Mouse (Mus musculus) liver, embryonic 14.5 days (tissue): Measurements from ENCODE around the gene Rin2. TPM values are rescaled to one million over a fixed set of nuclear protein-coding genes. Genes with fewer than 3 reads are reported as not detected.
A peak's percentile ranks its signal among the peaks of the same experiment; 100 is the strongest.

Experiments
- ATAC-seq: fragments of 200-750 bp; cut with Nextera tagmentation; 2 replicates; pipeline ENCODE4 v1.8.0; 2017; ENCODE audit warnings: moderate number of reproducible peaks, mild to moderate bottlenecking, moderate library complexity; ENCODE audit not compliant: insufficient read depth
- DNase-seq, 3 experiments: peaks; one replicate each; pipeline ENCODE4 v3.0.0-alpha.2; 2012 to 2013; ENCODE audit warnings: low read depth in 3 of 3, low spot score in 3 of 3
- H3K27ac ChIP-seq: fragments of 300-500 bp; sonication (generic); 2 replicates; pipeline ENCODE4 v1.5.1; 2014; ENCODE audit warnings: moderate library complexity, mild to moderate bottlenecking, control low read depth, inconsistent platforms
- H3K27me3 ChIP-seq: fragments of 300-500 bp; sonication (generic); 2 replicates; pipeline ENCODE4 v1.6.1; 2014; ENCODE audit warnings: mild to moderate bottlenecking, low read length, moderate library complexity; ENCODE audit not compliant: control insufficient read depth, insufficient read depth
- H3K36me3 ChIP-seq: fragments of 300-500 bp; sonication (generic); replicated peaks from 2 replicates; pipeline ENCODE4 v1.6.1; 2014; ENCODE audit warnings: low read depth; ENCODE audit not compliant: control insufficient read depth, insufficient read depth
- H3K4me1 ChIP-seq, 2 experiments: fragments of 200-500 bp in 1 of 2; fragments of 300-500 bp in 1 of 2; sonication (generic) in 1 of 2; replicated peaks; 2 replicates each; pipeline ENCODE4 v1.6.1; 2012 to 2014; ENCODE audit warnings: antibody characterized with exemption in 1 of 2, inconsistent platforms in 1 of 2, low read length in 1 of 2; ENCODE audit not compliant: control insufficient read depth in 2 of 2, insufficient read depth in 2 of 2
- H3K4me2 ChIP-seq: fragments of 300-500 bp; sonication (generic); 2 replicates; pipeline ENCODE4 v1.6.1; 2014; ENCODE audit warnings: low read depth, mild to moderate bottlenecking, control low read depth, moderate library complexity
- H3K4me3 ChIP-seq, 2 experiments: fragments of 200-500 bp in 1 of 2; fragments of 300-500 bp in 1 of 2; sonication (generic) in 1 of 2; 2 replicates each; pipeline ENCODE4 v1.5.1; 2012 to 2014; ENCODE audit warnings: low read depth in 2 of 2, low read length in 2 of 2, mild to moderate bottlenecking in 2 of 2, control low read depth in 1 of 2, inconsistent platforms in 1 of 2, moderate library complexity in 1 of 2; ENCODE audit not compliant: insufficient read depth in 1 of 2
- H3K9ac ChIP-seq: fragments of 300-500 bp; sonication (generic); replicated peaks from 2 replicates; pipeline ENCODE4 v1.6.1; 2014; ENCODE audit warnings: mild to moderate bottlenecking, control low read depth, moderate library complexity
- H3K9me3 ChIP-seq: fragments of 300-500 bp; sonication (generic); 2 replicates; pipeline ENCODE4 v1.6.1; 2016; ENCODE audit warnings: low read length, mixed read lengths; ENCODE audit not compliant: control insufficient read depth
- CTCF ChIP-seq: IDR thresholded peaks from 2 replicates; pipeline ENCODE4 v1.5.1; 2016; ENCODE audit warnings: antibody characterized with exemption, low read depth, control low read depth
- EP300 ChIP-seq: IDR thresholded peaks from 2 replicates; pipeline ENCODE4 v1.6.1; 2016; ENCODE audit warnings: antibody characterized with exemption, low read depth
- WGBS: fragments of 180-500 bp; shearing (Covaris S2); extraction: QIAGEN DNeasy Blood & Tissue Kit; methylation state at CpG from one replicate; pipeline ENCODE4 v1.1.7; 2014; ENCODE audit not compliant: insufficient replicate concordance; 5-methylcytosine and 5-hydroxymethylcytosine counted together
- polyA plus RNA-seq, 2 experiments: library from polyadenylated mRNA; depleted of rRNA in 1 of 2; stranded (reverse) in 1 of 2; unstranded in 1 of 2; fragments of >200 nt; fragmentation: Nextera tagmentation in 1 of 2; extraction: Ambion mirVana in 1 of 2; gene quantifications; 2 replicates each; pipeline versions ENCODE4 v1.2.1 to v1.2.3; 2012 to 2014

The Rin2 gene
- polyA plus RNA-seq (2012; rRNA removed) (0.67 and 1.1 TPM in 2 replicates), polyA plus RNA-seq (2014; fragmentation: Nextera tagmentation; extraction: Ambion mirVana) (1.7 and 1.9 TPM in 2 replicates)

GRCm38 (mm10) chr2:145675142-145675755 lies at the start of gene Rin2:
Gene Rin2, plus strand, starts transcription at chr2:145675215.
- WGBS: under 1% methylated on average over 33 of the region's 33 CpGs
- Histone ChIP-seq H3K27ac (no peak within 1 kb of the TSS), H3K9ac (no peak within 1 kb of the TSS)

DNA sequence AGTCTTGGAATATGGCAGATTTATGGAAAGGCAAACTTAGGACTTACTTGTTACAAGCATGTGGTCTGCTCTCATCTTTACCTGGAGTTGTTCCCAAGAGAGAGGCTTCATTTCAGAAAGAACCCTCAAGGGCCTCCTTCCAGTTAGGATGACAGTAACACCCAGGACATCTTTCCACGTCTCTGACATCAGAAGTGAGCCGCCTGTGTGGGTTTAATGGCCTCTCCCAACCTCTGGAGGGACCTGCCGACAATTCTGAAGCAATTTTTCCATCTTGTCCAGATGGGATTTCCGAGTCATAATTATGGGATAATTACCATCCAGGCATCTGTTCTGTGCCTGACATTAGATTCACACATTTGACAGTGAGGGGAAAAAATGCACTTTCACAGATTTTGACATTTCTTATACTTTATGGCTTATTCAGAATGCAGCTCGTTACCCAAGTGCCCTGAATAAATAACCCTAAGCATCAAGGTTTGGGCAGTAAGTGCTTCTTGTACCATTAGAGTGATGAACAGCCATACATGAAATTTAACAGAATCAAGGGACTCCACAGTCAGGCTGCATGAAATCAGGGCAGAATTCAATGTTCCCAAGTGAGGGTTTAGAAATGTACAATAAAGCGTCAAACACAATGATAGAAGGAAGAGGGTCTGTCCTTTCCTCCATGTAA lies 43.8 kb upstream of the Rin2 start:
- Histone ChIP-seq H3K27me3 (no peaks in the 10 kb centered on the region), H3K36me3 (no peaks in the 10 kb centered on the region), H3K9ac (no peak overlapping the region), H3K4me2 (no peak overlapping the region), H3K4me3 (no peak overlapping the region), H3K4me1 (no peaks in the 10 kb centered on the region), H3K9me3 (no peaks in the 10 kb centered on the region), H3K27ac (no peak overlapping the region)
- no peak for ATAC-seq
- TF ChIP-seq CTCF: no peak
- TF ChIP-seq EP300: no peak
- DNase-seq: no peak
- 64% methylated on average over 6 of the region's 6 CpGs for WGBS

More at GRCm38 (mm10) chr2:145675142-145675755, at the start of gene Rin2:
- Histone ChIP-seq H3K9me3 (no peaks in the 10 kb centered on the region), H3K4me1 (no peaks in the 10 kb centered on the region; a peak in 1 of 4 replicates), H3K4me2 (peak within 1 kb of the TSS; percentile 77), H3K27me3 (peaks cover 3% of the 10 kb centered on the region; the same call in 1 of the 2 replicates), H3K36me3 (no peaks in the 10 kb centered on the region), H3K4me3 (peak within 1 kb of the TSS; percentile 54 to 56)
- DNase-seq: peak in 2 of 3 experiments; percentile 7 to 22
- peak; percentile 60 for ATAC-seq
- TF ChIP-seq CTCF (no peak), EP300 (no peak)

DNA sequence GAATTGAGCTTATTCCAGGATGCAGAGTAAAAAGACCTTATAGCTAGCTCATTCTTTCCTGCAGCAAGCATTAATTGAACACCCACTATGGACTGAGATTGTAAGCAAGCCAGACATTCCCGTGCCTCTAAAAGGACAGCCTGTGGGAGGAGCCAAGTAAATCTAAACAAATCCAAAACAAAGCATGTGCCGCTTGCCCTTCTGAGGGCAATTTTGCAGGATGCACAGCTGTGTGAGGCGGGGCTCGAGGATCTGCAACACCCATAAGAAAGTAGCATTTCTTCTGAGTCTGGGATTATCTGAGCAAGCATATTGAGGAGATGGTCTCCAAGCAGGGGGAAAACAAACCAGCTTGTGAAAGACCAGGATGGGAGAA lies 43.2 kb upstream of the Rin2 start:
- H3K4me3 ChIP-seq: no peak overlapping the region
- H3K36me3 ChIP-seq: no peaks in the 10 kb centered on the region
- no peak overlapping the region for H3K27ac ChIP-seq
- H3K9me3 ChIP-seq: no peaks in the 10 kb centered on the region
- 47% methylated on average over 4 of the region's 4 CpGs for WGBS
- no peak overlapping the region for H3K9ac ChIP-seq
- H3K4me1 ChIP-seq: no peaks in the 10 kb centered on the region
- no peak for DNase-seq
- ATAC-seq: no peak
- no peaks in the 10 kb centered on the region for H3K27me3 ChIP-seq
- H3K4me2 ChIP-seq: no peak overlapping the region
- no peak for TF ChIP-seq EP300
- no peak for TF ChIP-seq CTCF

- Histone ChIP-seq H3K9me3 (no peaks in the 10 kb centered on the region), H3K4me3 (no peak overlapping the region), H3K4me1 (no peaks in the 10 kb centered on the region), H3K27me3 (no peaks in the 10 kb centered on the region), H3K36me3 (no peaks in the 10 kb centered on the region), H3K4me2 (no peak overlapping the region), H3K27ac (no peak overlapping the region), H3K9ac (no peak overlapping the region)
- TF ChIP-seq EP300 (no peak), CTCF (no peak)
- ATAC-seq: no peak
- DNase-seq: no peak
- WGBS: 51% methylated on average over 5 of the region's 5 CpGs
These were observed 41.2 kb upstream of the Rin2 start for GRCm38 (mm10) chr2:145633811-145634210.

- Histone ChIP-seq H3K9me3 (no peaks in the 10 kb centered on the region), H3K36me3 (no peaks in the 10 kb centered on the region), H3K27me3 (no peaks in the 10 kb centered on the region), H3K4me2 (no peak overlapping the region), H3K9ac (no peak overlapping the region), H3K4me3 (no peak overlapping the region), H3K4me1 (no peaks in the 10 kb centered on the region), H3K27ac (no peak overlapping the region)
- DNase-seq (no peak), ATAC-seq (no peak)
- TF ChIP-seq EP300 (no peak), CTCF (no peak)
- 70% methylated on average over 21 of the region's 21 CpGs for WGBS
These were observed 34.6 kb upstream of the Rin2 start for GRCm38 (mm10) chr2:145640255-145640984.
